Mouse (Mus musculus) CD8-positive naive resting alpha-beta T cell, adult 2 months (primary cell): ENCODE data around the gene Gm16253.
A peak's percentile ranks its signal among the peaks of the same experiment; 100 is the strongest.

ENCODE experiments used
- DNase-seq, 2 experiments: peaks; one replicate each; pipeline ENCODE4 v3.0.0; 2022; ENCODE audit warnings: low read depth in 2 of 2, low spot score in 2 of 2

Gm16253 gene

GRCm38 (mm10) chr3:96576690-96577541 is at the start of gene Gm16253:
Gm16253 (plus strand) TSS chr3:96576984.
- peak; percentile 55 to 68 for DNase-seq

DNA sequence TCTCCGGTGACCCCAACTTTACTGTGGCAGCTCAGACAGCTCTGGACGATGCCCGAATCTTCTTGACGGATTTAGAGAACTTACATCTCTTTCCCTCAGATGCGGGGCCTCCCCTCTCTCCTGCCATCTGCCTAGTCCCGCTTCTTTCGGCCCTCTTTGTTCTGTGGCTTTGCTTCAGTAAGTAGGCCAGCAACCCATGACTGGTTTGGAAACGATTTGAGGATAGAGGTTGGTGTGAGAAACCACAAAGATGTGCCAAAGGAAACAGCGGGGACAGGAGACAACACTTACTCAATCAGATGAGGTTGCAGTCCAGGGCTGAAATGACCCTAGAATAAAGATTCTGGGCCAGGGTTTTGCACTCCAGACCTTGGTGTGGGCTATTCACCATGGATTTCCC is 48.3 kb upstream of the Gm16253 start:
- DNase-seq, result no peak

GRCm38 (mm10) chr3:96532050-96532449 is 44.7 kb upstream of the Gm16253 start:
- DNase-seq, result no peak

DNA sequence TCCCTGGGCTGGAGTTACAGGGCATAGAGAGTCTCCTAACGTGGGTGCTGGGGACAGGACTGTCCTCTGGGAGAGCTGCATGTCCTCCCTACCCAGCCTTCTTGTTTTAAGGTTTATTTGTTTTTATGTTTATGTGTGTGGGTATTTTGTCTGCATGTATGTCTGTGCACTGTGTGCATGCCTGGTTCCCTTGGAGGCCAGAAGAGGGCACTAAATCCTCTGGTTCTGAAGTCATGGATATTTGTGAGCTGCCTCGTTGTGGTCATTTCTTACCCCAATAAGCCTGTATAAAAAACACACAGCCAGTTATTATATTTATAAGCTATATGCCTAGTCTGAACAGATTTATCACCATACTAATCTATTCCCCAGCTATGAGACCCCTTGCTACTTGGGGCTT is 42.5 kb upstream of the Gm16253 start:
- no peak for DNase-seq

GRCm38 (mm10) chr3:96539316-96539715 is 37.5 kb upstream of the Gm16253 start:
- DNase-seq, result no peak

DNA sequence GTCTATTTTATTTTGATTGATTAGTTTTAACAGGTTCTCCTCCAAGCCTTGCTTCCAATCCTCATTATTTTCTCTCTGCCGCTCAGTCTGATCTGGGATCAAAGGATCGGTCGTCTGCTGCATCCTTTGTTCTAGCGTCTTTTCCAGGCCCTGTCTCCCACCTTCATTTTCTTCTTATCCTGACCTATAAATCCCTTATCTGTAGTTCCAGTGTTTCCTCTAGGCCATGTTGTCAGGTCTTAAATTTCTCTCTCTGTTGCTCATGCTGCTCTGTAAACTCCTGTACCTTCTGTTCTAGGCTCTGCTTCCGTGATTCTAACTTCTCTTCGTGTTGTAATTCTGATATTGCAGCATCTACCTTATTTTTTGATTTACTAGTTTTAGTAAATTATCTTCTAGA is 36.0 kb upstream of the Gm16253 start:
- no peak for DNase-seq

- DNase-seq, result no peak
These were observed 35.3 kb upstream of the Gm16253 start for GRCm38 (mm10) chr3:96541328-96542078.

- no peak for DNase-seq
These were observed 34.2 kb upstream of the Gm16253 start for GRCm38 (mm10) chr3:96542554-96542953.

DNA sequence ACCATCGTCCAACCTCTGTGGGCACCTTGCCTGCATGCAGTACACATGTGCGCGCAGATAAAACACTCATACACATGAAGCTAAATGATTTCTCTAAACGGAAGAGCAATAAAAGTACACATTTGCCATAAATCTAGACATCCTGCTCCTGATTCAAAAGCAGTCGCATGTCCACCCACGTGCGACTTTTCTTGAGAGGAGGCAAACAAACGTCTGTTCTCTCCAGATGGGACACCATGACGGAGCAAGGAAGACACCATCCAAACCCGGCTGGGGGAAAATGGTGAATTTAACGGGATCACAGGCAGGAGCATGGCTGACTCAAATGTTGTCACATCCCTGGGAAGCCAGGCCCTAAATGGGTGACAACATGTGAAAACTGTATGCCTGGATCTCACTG is 33.4 kb upstream of the Gm16253 start:
- no peak for DNase-seq

DNA sequence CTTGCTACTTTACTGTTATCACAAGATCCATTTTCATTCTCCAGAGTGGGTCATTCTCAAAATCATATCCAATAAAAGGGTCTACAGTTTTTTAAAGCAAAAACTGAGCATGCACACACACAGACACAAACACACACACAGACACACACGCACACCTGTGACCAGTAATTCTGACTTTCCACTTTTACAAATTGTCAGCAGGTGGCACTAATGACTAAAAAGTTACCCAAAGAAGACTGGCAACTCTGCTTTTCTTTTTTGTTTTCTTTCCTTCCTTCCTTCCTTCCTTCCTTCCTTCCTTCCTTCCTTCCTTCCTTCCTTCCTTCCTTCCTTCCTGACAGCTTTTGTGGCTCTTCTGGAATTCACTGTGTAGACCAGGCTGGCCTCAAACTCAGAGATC is 31.2 kb upstream of the Gm16253 start:
- no peak for DNase-seq

DNA sequence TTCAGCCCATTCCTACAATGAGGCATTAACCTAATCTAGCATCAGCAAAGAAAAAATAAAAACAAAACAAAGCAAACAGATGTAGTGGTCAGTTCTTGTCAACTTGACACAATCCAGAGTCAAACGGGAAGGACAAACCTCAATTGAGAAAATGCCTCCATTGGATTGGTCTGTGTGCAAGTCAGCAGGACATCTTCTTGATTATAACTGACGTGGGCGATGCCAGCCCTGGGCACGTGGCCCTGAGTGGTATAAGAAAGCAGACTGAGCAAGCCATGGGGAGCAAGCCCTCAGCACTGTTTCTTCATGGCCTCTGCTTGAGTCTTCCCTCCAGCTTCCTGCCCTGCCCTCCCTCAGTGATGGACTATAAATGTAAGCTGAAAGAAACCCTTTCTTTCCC is 29.9 kb upstream of the Gm16253 start:
- no peak for DNase-seq

- peak; percentile 78 to 84 for DNase-seq
These were observed 29.3 kb upstream of the Gm16253 start for GRCm38 (mm10) chr3:96547389-96547960.

DNA sequence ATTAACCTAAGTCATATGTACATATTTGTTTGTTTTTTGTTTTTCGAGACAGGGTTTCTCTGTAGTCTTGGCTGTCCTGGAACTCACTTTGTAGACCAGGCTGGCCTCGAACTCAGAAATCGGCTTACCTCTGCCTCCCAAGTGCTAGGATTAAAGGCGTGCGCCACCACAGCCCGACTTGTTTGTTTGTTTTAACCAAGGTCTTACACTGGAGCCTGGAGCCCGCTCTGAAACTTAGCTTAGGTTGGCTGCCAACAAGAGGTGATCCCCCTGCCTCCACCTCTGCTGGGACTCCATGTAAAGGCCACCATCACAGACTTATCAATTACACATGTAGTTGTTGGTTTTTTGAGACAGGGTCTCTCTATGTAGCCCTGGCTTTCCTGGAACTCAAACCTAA is 28.0 kb upstream of the Gm16253 start:
- no peak for DNase-seq

DNA sequence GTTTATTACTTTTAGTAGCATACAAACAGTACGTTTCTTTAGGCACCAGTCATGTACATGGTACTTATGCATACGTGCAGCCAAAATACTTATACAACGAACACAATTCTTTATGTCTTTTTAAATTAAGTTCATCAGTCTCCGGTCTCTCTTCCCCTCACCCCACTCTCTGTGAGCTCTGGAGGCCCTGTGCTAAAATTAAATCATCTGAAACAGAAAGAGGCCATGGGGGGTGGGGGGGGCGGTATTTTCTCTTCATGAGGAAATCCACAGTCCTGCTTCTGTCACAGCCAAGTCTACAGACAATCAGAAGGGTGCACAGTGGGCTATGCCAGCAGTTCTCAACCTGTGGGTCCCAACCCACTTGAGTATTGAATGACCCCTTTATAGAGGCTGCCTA is 27.4 kb upstream of the Gm16253 start:
- DNase-seq, result no peak

DNA sequence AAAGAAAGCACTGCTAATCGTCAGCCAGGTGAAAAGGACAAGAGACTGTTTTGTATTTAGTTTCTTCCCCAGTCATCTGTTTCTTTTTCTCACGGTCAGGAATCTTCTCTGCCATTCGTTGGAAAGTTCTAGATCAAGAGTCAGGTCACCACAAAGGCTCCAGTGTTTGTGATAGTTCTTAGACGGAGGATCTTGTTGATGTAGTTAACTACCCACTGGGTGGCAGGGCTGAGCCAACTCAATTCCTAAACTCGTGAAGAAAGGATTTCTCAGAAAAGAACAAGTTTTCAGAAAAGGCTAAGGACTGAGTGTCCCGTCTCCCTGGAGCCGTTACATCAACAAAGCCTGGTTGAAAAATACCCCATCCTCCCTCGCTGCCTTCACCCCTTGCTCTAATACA is 25.6 kb upstream of the Gm16253 start:
- peak; percentile 53 to 69 for DNase-seq

GRCm38 (mm10) chr3:96551890-96552289 is 24.9 kb upstream of the Gm16253 start:
- no peak for DNase-seq

DNA sequence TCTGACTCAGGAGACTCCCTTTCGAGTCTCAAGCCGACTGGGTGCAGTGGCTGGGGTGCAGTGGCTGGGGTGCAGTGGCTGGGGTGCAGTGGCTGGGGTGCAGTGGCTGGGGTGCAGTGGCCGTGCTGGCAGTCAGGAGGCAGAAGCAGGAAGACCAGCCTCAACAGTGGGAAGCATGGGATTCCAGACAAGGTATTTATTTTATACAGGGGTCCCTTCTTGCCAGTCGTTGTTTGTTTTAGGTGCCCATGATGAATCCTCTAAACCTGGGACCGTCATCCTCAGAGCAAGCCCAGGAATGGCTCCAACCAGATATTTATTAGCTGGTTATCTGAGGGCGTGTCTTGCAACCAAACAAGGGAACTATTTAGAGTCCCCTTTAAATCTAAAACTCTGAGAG is 23.2 kb upstream of the Gm16253 start:
- DNase-seq, result no peak

GRCm38 (mm10) chr3:96554251-96554650 is 22.5 kb upstream of the Gm16253 start:
- DNase-seq, result no peak

DNA sequence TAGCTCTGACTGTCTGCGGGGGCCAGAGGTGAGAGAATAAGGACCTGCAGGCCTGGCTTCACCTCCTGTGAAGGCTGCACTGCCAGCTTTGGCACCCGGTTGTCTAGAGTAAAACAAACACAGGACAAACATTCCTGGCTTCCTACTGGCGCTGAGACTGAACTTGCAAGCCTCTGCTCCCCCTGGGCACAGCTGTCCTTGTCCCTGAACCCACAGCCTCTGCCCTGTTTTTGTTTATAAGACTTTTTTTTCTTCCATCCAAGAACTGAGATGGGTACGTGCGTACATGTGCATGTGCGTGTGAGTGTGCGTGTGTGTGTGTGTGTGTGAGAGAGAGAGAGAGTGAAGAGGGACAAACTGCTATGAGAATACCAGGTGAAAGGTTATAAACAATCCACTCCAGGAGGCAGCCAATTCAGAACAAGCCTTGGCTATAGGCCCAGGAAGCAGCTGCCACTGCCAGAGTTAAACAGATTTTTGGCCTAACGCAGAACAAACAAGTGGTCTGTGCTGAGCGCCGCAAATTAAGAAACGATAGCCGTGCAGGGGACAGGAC is 21.7 kb upstream of the Gm16253 start:
- no peak for DNase-seq

DNA sequence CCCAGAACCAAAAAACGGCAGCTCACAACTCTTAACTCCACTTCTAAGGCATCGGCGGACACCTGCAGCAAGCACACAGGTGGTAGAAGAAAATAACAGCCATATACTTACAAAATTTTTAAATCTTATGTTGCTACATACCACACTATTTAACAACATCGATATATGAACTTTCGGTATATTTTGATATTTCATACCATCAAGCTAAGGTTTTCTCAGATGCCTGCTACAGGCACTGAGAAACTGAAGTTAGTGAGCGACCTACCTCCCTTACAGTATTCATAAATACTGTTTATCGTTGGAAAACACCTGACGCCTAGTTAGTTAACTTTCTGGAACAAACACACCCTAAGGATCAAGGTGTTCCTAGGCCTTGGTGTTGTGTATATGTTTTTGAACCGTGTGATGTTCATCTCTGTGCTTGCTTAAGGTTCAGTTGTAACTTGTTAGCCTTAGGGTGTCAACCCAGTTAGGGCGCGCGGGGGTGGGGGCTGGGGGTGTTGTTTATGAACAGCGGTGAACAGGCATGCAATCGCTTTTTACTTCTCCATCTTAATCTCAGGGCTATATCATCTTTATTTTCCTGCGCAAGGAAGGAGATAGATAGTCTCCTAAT is 20.7 kb upstream of the Gm16253 start:
- no peak for DNase-seq
